Mouse (Mus musculus) bone marrow, adult 2 months (tissue): ENCODE results near the gene Fbxo42. TPM values are rescaled to one million over a fixed set of nuclear protein-coding genes. Genes with fewer than 3 reads are reported as not detected.

ENCODE experiments used
- H3K27ac ChIP-seq: fragments of 200-500 bp; 2 replicates; pipeline ENCODE4 v1.5.1; 2012; ENCODE audit warnings: low read depth, mild to moderate bottlenecking, control low read depth, inconsistent platforms, low read length; ENCODE audit not compliant: control insufficient read depth, poor library complexity, insufficient read depth
- H3K4me1 ChIP-seq: fragments of 200-500 bp; 2 replicates; pipeline ENCODE4 v1.6.1; 2011; ENCODE audit warnings: low read length; ENCODE audit not compliant: control insufficient read depth, insufficient read depth
- H3K4me3 ChIP-seq: fragments of 200-500 bp; replicated peaks from 2 replicates; pipeline ENCODE3; 2011; ENCODE audit warnings: mild to moderate bottlenecking, low read depth, low read length, control low read depth; ENCODE audit not compliant: control insufficient read depth
- CTCF ChIP-seq: fragments of 200-500 bp; IDR thresholded peaks from 2 replicates; pipeline ENCODE4 v1.5.1; 2011; ENCODE audit warnings: low read length, control low read depth; ENCODE audit not compliant: control insufficient read depth, insufficient read depth
- POLR2A ChIP-seq: fragments of 200-500 bp; IDR thresholded peaks from 2 replicates; pipeline ENCODE4 v1.6.1; 2011; ENCODE audit warnings: low read depth, mild to moderate bottlenecking, control low read depth, low read length, borderline replicate concordance; ENCODE audit not compliant: control insufficient read depth
- WGBS: fragments of 180-500 bp; shearing (Covaris S2); methylation state at CpG from one replicate; pipeline ENCODE4 v1.1.7; 2018; 5-methylcytosine and 5-hydroxymethylcytosine counted together
- polyA plus RNA-seq: library from polyadenylated mRNA; stranded (reverse); fragments of >200 nt; gene quantifications from 2 replicates; pipeline ENCODE4 v1.2.4, GENCODE M21; 2011; ENCODE audit warnings: low replicate concordance; ENCODE audit not compliant: missing spikeins, insufficient read depth, insufficient read length

The Fbxo42 gene
- polyA plus RNA-seq, 1 experiment = 7.9 TPM

DNA sequence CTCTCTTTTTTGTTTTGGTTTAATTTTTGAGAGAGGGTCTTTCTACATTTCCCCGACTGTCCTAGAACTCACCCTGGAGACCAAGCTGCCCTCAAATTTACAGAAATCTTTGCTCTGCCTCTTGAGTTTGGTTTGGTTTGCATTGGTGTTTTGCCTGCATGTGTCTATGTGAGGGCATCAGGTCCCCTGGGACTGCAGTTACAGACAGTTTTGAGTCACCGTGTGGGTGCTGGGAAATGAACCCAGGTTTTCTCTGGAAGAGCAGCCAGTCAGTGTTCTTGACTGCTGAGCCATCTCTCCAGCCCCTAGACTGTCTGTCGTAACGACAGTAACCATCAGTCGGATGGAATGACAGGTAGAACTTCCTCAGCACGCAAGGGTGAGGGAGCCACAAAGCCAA, 46.8 kb downstream of the Fbxo42 start:
- Histone ChIP-seq H3K4me1 (no peaks in the 10 kb centered on the region), H3K27ac (no peak overlapping the region), H3K4me3 (no peak overlapping the region)
- TF ChIP-seq CTCF = no peak
- WGBS = 91% methylated on average over 6 of the region's 6 CpGs

DNA sequence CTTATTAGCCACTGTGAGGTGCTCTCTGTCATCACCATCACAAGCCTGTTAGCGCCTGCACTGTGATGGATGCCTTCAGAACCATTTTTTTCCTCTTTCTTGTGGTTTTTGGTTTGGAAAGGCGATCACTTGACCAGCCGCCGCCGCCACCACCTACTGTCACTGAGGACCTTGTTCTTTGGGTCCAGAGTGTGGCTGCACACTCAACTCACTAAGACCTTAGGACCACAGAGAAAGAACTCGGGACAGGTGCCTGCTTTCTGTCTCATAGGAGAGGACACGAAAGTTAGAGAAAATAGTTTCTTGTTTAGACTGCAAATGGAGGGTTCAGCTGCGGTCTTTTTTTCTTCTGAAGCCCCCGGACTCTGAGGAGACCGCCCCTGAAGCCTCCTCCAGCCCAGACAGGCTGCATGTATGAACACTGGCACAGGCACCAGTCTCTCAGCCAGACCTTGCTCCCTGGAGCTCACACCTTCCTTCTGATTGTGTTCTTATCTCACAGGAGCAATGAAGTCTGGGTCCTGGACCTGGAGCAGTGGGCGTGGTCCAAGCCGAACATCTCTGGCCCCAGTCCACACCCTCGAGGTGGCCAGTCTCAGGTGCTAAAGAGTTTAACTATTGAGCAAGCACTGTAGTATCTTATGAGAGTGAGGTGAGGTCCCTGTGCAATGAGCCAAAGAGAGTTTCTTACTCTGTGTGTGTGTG, 49.4 kb downstream of the Fbxo42 start:
- Histone ChIP-seq H3K4me3 (no peak overlapping the region), H3K27ac (no peak overlapping the region), H3K4me1 (no peaks in the 10 kb centered on the region)
- no peak for TF ChIP-seq CTCF
- no peak for TF ChIP-seq POLR2A
- 89% methylated on average over 13 of the region's 13 CpGs for WGBS

DNA sequence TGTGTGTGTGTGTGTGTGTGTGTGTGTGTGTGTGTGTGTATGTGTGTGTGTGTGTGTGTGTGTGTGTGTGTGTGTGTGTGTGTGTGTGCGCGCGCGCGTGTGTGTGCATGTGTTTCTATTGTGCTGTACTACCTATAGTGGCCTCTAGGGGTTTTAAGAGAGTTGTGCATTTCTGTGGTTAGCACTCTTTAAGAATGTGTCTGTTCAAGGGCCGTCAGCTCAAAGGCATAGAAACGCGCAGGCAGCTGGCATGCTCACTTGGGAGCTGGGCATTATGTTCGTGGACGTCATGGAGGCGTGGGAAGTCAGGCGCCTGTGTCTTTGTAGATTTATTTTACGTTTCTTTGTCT, 49.9 kb downstream of the Fbxo42 start:
- Histone ChIP-seq H3K4me1 (no peaks in the 10 kb centered on the region), H3K27ac (no peak overlapping the region), H3K4me3 (no peak overlapping the region)
- TF ChIP-seq POLR2A = no peak
- TF ChIP-seq CTCF = no peak
- 93% methylated on average over 13 of the region's 13 CpGs for WGBS

DNA sequence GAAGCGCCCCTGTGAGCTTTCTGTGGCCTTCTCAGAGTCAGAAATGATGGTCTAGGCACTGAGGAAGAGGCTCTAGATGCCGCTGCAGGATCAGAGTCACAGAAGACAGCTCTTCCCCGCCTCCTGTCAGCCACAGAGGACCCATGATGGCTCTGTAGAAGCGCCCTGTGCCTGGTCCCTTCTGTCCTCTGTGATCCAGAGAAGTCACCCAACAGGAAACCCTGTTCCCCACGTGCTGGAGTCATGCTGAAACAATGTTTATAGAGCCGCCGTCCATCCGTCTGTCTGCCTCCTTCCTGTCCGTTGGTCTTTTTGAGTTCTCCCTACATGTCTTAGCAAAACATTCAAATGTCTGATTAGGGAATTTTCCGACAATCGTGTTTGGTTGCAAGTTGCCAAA, 53.2 kb downstream of the Fbxo42 start:
- TF ChIP-seq POLR2A (no peak), CTCF (no peak)
- 67% methylated on average over 11 of the region's 11 CpGs for whole genome bisulfite sequencing
- no peak overlapping the region for H3K4me3 ChIP-seq
- no peak overlapping the region for H3K27ac ChIP-seq
- no peaks in the 10 kb centered on the region for H3K4me1 ChIP-seq

DNA sequence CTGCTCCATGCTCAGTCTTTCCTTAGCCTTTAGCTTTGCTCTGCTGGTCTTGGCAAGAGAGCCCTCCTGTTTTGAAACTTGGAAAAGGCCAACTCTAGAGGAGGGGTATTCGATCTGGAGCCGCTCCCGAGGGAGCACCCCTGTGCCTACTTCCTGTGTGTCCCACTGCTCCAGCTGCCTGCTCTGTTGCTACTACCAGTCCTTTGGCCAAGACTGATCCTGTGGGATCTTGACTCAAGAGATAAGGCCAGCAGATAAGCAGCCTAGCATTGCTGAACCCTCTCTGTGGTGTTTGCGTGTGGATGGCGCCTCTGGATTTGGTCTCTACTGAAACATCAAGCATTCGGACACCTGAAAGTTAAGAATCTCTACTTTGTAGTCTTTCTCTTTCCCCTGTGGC, 54.5 kb downstream of the Fbxo42 start:
- 87% methylated on average over 6 of the region's 6 CpGs for WGBS
- H3K27ac ChIP-seq = no peak overlapping the region

DNA sequence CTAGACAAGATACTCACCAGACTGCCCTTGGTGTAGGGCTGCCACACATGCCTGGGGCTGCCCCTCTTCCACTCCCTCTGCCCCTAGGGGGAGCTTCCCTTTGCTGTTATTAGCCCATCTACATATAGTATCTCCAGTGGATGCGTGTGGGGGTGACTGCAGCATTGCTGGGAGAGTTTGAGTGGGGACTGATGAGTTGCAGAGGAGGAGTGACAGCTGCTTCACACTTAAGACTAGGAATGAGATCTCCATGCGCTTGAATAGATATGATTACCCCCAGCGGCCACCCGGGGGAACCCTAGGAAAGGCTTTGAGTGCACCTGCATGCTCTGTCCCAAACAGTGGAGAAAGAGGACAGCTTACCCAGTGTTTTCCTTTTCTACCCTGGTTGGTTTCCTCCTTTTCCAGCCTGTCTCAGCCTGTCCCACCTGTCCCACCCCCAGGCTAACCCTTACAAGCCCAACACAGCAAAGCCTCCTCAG, 56.9 kb downstream of the Fbxo42 start:
- no peak for TF ChIP-seq POLR2A
- no peak for TF ChIP-seq CTCF
- Histone ChIP-seq H3K27ac (no peak overlapping the region), H3K4me3 (no peak overlapping the region), H3K4me1 (no peaks in the 10 kb centered on the region)
- WGBS = 81% methylated on average over 4 of the region's 4 CpGs

More for the DNA sequence above, 54.5 kb downstream of the Fbxo42 start:
- TF ChIP-seq CTCF (no peak), POLR2A (no peak)
- Histone ChIP-seq H3K4me3 (no peak overlapping the region), H3K4me1 (no peaks in the 10 kb centered on the region)

DNA sequence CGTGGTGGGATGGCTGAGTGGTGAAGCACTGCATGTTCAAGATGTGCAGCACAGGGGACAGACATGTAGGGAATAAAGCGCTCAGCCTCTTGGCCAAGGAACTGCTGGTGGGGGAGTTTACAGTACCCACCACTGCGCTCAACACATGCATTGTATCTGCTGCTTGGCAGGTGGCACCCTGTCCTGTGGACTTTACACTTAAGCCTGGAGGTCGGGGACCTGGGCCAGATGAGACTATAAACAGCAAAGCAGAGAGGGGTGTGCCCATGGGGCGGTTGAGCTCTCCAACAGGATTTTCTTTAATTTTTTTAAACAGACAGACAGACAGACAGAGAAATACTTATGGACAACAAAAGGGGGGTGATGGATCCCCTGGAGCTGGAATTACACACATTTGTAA, 59.4 kb downstream of the Fbxo42 start:
- Histone ChIP-seq H3K27ac (no peak overlapping the region), H3K4me1 (no peaks in the 10 kb centered on the region; the same call in 1 of the 2 replicates), H3K4me3 (no peak overlapping the region)
- TF ChIP-seq POLR2A = no peak
- no peak for TF ChIP-seq CTCF
- whole genome bisulfite sequencing = 83% methylated on average over 5 of the region's 5 CpGs

DNA sequence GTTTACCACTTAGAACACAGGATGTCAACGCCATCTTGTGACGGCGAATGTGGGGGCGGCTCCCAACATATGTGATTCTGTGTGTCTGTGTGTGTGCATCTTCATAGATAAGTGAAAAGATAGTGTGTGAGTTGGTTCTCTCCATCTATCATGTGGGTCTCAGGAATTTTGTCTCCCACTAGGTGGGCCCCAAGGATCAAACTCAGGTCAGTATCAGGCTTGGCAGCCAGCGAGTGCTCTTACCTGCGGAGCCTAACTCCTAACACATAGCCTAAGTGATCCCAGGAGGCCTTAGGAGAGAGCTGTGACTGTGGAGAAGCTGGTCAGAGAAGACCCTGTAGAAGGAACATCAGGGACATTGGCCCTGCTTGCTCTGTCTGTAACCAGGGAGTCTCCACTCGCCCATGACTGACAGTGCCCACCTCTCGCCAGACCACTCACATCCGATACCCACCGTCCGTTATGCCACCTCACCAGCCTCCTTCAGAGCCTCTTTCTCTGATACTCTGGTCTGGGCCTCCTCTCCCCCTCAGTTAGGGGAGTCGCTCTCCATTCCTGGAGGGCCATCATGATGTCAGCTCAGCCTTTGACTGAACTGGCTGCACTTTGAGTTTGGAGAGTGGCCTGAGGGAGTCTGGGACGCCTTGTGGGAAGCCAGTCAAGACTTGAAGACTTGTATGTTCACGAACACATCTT, 63.0 kb downstream of the Fbxo42 start:
- Histone ChIP-seq H3K4me1 (no peaks in the 10 kb centered on the region; the same call in 1 of the 2 replicates), H3K27ac (peak overlapping the region; percentile 84), H3K4me3 (peak overlapping the region; percentile 69)
- no peak for TF ChIP-seq POLR2A
- peak; percentile 12; the same call in 1 of the 2 replicates for TF ChIP-seq CTCF
- WGBS = 48% methylated on average over 14 of the region's 14 CpGs
